Comparison of ENCODE assay signal across 15 mouse cellular contexts in the genomic region with DNA sequence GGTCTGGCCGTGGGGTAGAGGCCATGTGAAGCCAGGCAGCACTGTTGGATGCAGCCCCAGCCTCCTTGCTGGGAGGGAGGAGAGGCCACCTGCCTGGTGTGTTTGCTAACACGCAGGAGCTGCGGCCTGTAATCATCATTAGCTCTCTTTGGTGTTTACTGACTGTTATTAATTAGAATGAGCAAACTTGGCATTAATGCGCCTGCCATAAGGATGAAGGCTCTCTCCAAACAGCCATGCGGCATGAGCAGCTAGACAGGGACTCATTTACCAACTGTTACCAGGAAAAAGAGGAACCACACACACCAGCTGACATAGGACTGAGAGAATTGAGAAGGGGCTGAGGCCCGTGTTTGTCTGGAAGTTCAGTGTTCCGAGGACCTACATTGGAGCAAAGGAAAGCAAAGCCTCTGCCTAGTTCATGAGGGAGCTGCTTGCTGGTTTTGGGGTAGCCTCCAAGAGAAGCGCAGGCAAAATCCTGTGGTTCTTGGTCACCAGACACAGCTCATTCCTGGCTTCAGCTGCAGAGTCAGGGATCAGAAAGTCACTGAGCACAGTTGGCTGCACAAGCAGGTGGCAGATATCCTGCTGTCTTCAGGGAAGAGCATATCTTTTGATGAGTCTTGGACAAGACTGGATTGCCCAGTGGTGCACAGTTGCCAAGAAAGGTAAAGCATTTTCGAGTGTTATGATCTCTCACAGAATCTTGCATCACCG.
DNase-seq lines count a peak whose midpoint lies in the region; ATAC-seq and TF ChIP-seq lines count a peak whose summit lies in the region.
"Had no signal": no experiment of that assay in that cellular context is flagged by ENCODE, and none has a peak within 500 bp of the region (broad histone marks: within the 10 kb centered on the region; RNA-seq: fewer than 3 reads in every experiment).

No protein-coding gene starts in this region.

- no peak for TF ChIP-seq CTCF in layer of hippocampus, adult 2 months (conservative IDR thresholded peaks at IDR 0.05)

- no peak overlapping the region for H3K9ac ChIP-seq in embryonic facial prominence, embryonic 14.5 days (ENCODE audit: low read depth, low read length)
- H3K9ac ChIP-seq in forebrain, embryonic 12.5 days: no peak overlapping the region
- H3K9ac ChIP-seq: embryonic facial prominence, embryonic 13.5 days; limb, embryonic 12.5 days; lung, embryonic 14.5 days had no signal

- no peaks in the 10 kb centered on the region for H3K36me3 ChIP-seq in embryonic facial prominence, embryonic 14.5 days (ENCODE audit: control insufficient read depth, insufficient read depth, low read length)
- H3K36me3 ChIP-seq in embryonic facial prominence, embryonic 10.5 days (replicated peaks): no peaks in the 10 kb centered on the region
- H3K36me3 ChIP-seq in forebrain, embryonic 12.5 days (replicated peaks): no peaks in the 10 kb centered on the region
- H3K36me3 ChIP-seq: embryonic facial prominence, embryonic 13.5 days; limb, embryonic 12.5 days had no signal

- WGBS in embryonic facial prominence, embryonic 14.5 days: 63% methylated on average over 10 of the region's 10 CpGs
- 71% methylated on average over 10 of the region's 10 CpGs for WGBS in embryonic facial prominence, embryonic 10.5 days
- WGBS in forebrain, embryonic 12.5 days: 46% methylated on average over 10 of the region's 10 CpGs

- H3K27me3 ChIP-seq in embryonic facial prominence, embryonic 14.5 days (replicated peaks; ENCODE audit: control insufficient read depth, insufficient read depth, low read length): no peaks in the 10 kb centered on the region
- 0 out of 2 replicates have a peak, but pooled peaks cover 5% of the 10 kb centered on the region for H3K27me3 ChIP-seq in embryonic facial prominence, embryonic 10.5 days (replicated peaks; ENCODE audit: low read depth, poor library complexity, severe bottlenecking)
- peaks cover 90% of the 10 kb centered on the region for H3K27me3 ChIP-seq in forebrain, embryonic 12.5 days
- H3K27me3 ChIP-seq: embryonic facial prominence, embryonic 13.5 days had no signal

- no peaks in the 10 kb centered on the region for H3K9me3 ChIP-seq in embryonic facial prominence, embryonic 14.5 days (ENCODE audit: control insufficient read depth, low read length)
- H3K9me3 ChIP-seq in embryonic facial prominence, embryonic 10.5 days: no peaks in the 10 kb centered on the region
- no peaks in the 10 kb centered on the region for H3K9me3 ChIP-seq in forebrain, embryonic 12.5 days
- H3K9me3 ChIP-seq: embryonic facial prominence, embryonic 13.5 days; limb, embryonic 12.5 days had no signal

- no peak for ATAC-seq in embryonic facial prominence, embryonic 14.5 days (ENCODE audit: low read depth)
- peak; percentile 87 for ATAC-seq in cerebellum, adult (ENCODE audit: insufficient number of reproducible peaks, low FRiP score, low TSS enrichment)
- peak; percentile 72; the same call in 1 of the 2 replicates for ATAC-seq in forebrain, embryonic 12.5 days (ENCODE audit: low FRiP score)

- intact Hi-C loops in left cerebral cortex, postnatal 25 days (cut with DNase I): no loop called here

- no peaks in the 10 kb centered on the region for H3K4me1 ChIP-seq in embryonic facial prominence, embryonic 14.5 days (ENCODE audit: control insufficient read depth, insufficient read depth, low read length)
- peaks cover 4% of the 10 kb centered on the region for H3K4me1 ChIP-seq in embryonic facial prominence, embryonic 10.5 days
- peaks cover 5% of the 10 kb centered on the region; the same call in 1 of the 2 replicates for H3K4me1 ChIP-seq in forebrain, embryonic 12.5 days
- H3K4me1 ChIP-seq: embryonic facial prominence, embryonic 13.5 days; limb, embryonic 12.5 days had no signal

- H3K4me3 ChIP-seq in embryonic facial prominence, embryonic 14.5 days (ENCODE audit: low read depth, low read length): no peak overlapping the region
- no peak overlapping the region for H3K4me3 ChIP-seq in embryonic facial prominence, embryonic 10.5 days
- H3K4me3 ChIP-seq in forebrain, embryonic 12.5 days (replicated peaks): no peak overlapping the region
- H3K4me3 ChIP-seq in layer of hippocampus, adult 2 months: no peak overlapping the region
- H3K4me3 ChIP-seq: embryonic facial prominence, embryonic 13.5 days; limb, embryonic 12.5 days had no signal

- H3K4me2 ChIP-seq in embryonic facial prominence, embryonic 14.5 days (ENCODE audit: low read depth, low read length): no peak overlapping the region
- no peak overlapping the region for H3K4me2 ChIP-seq in forebrain, embryonic 12.5 days
- H3K4me2 ChIP-seq: embryonic facial prominence, embryonic 13.5 days; limb, embryonic 12.5 days; lung, embryonic 14.5 days had no signal

- DNase-seq in embryonic facial prominence, embryonic 14.5 days (ENCODE audit: low spot score): peak; percentile 30
- DNase-seq in embryonic facial prominence, embryonic 10.5 days (ENCODE audit: low spot score): no peak
- peak; percentile 31 to 40 for DNase-seq in layer of hippocampus, adult 2 months (ENCODE audit: low spot score in 2 of 2)
- no peak for DNase-seq in thymus, postnatal 4 days
- DNase-seq in frontal cortex, postnatal 14 days (ENCODE audit: low spot score in 2 of 2): no peak
- no peak for DNase-seq in left cerebral cortex, postnatal 25 days (ENCODE audit: low spot score in 2 of 2)
- DNase-seq: heart, postnatal 14 days; lung, embryonic 14.5 days; midbrain, embryonic 14.5 days; right cerebral cortex, postnatal 4 days had no signal

- H3K27ac ChIP-seq in embryonic facial prominence, embryonic 14.5 days (replicated peaks; ENCODE audit: low read depth, low read length): no peak overlapping the region
- no peak overlapping the region for H3K27ac ChIP-seq in embryonic facial prominence, embryonic 10.5 days (replicated peaks)
- H3K27ac ChIP-seq in forebrain, embryonic 12.5 days: no peak overlapping the region
- H3K27ac ChIP-seq in layer of hippocampus, adult 2 months: no peak overlapping the region
- H3K27ac ChIP-seq: embryonic facial prominence, embryonic 13.5 days; limb, embryonic 12.5 days; stomach, postnatal 0 days had no signal

Comparison
In these comparisons a context has a peak if more than half of its experiments do, and no peak if none do; other contexts are left out.
1. DNase-seq: peak in embryonic facial prominence, embryonic 14.5 days (single experiment) and layer of hippocampus, adult 2 months (2 of 2); none in embryonic facial prominence, embryonic 10.5 days (single experiment), thymus, postnatal 4 days (single experiment), frontal cortex, postnatal 14 days (0 of 2) and left cerebral cortex, postnatal 25 days (0 of 2).